Mouse (Mus musculus): ENCODE measurements around the gene Sec63.
A peak's percentile ranks its signal among the peaks of the same experiment; 100 is the strongest.

Gene Sec63

DNA sequence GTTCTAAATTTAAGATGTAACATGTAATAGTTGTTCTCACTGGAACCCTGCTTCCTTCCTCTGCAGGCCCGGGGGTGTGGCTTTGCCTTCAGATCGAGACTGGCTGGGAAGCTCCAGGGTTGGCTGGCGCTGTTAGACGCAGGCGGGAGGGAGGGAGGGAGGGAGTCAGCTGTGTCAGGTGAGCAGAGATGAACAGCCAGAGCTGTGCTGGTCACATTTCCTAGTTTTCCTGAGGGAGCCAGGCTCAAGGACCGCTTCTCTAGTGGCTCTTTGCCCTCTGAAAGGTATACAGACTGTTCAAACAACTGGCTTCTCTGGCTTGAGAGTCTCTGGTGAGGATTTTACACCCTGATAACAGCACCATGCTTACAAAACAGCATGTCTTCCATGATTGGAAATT is 69.1 kb downstream of the Sec63 start:
- no peak for DNase-seq

DNA sequence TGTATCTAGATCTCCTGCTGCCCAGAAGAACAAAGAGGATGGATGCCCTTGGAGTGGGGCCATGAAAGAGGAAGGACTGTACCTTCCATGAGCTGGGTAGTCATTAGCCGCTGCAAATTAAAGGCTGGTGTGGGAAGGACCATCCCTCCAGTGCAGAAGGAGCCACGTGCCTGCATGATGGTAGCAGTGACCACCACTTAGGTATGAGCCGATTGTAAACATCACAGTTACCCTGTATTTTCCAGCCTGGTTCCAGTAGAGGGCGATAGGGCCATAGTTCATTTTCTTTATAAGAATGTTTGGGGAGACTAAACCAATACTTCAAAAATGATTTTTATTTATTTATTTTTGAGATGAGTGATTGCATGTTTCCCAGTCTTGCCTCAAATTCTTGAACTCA is 71.4 kb downstream of the Sec63 start:
- no peak for DNase-seq

GRCm38 (mm10) chr10:42833871-42834727 is 72.8 kb downstream of the Sec63 start:
- no peak for DNase-seq

- no peak for DNase-seq
These were observed 76.8 kb downstream of the Sec63 start for GRCm38 (mm10) chr10:42838106-42838505.

- DNase-seq: no peak
These were observed 77.4 kb downstream of the Sec63 start for GRCm38 (mm10) chr10:42838736-42839135.

GRCm38 (mm10) chr10:42840036-42840435 is 78.7 kb downstream of the Sec63 start:
- DNase-seq: no peak

- peak in 1 of 2 experiments; percentile 23 for DNase-seq
These were observed 80.4 kb downstream of the Sec63 start for GRCm38 (mm10) chr10:42841531-42842195.

DNA sequence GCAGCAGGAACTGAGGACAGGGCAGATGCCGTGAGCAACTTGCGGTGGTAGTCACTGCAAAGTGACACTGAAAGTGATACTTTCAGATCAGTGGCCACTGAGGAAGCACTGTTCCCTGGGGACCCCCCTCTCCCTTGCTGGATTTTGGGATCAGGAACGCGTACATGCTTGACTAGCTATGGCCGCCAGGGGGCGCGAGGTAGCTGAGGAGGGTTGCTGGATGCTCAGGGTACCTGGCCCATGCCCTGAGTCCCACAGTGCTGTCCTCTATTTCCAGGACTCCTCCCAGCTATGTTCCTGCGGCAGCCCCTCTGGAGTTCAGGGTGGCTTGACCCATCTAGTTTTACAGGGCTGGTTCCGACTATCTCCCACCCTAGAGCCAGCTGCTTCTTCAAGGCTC is 81.1 kb downstream of the Sec63 start:
- peak; percentile 27 to 60 for DNase-seq

DNA sequence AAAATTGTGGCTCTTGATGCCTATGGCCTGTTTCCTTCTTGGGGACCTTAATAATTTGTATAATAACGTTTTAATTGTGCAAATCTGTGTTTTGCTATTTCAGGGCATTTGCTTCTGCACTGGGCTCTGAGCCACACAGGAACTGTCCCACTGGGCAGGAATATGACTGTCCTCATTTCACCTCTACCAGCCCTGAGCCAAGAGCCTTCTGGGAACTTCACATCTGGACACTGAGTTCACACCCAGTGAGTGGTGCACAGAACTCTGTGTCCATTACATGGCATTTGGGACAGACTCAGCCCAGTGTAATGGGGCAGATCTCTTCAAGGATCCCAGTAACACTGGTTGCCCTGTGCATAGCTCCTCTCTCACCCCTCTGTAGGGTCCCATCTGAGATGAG is 82.1 kb downstream of the Sec63 start:
- no peak for DNase-seq

DNA sequence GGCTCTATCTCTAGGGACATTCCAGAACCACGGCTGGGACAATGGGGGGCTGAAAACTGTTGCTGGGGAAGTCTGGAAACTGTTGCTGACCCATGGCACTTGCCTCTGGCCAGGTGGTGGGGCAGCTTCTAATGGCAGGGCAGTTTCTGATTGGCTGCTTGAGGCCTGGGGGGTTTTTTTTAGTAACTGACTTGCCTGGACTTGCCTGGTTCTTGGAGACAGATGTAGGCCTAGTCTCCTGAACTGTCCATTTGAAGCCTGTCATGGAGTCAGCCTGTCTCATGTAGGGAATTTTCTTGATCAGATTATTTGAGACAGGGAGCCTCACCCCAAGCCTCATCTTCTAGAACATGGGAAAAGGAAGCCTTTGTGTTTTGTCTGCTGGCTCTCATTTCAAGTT is 84.2 kb downstream of the Sec63 start:
- no peak for DNase-seq

DNA sequence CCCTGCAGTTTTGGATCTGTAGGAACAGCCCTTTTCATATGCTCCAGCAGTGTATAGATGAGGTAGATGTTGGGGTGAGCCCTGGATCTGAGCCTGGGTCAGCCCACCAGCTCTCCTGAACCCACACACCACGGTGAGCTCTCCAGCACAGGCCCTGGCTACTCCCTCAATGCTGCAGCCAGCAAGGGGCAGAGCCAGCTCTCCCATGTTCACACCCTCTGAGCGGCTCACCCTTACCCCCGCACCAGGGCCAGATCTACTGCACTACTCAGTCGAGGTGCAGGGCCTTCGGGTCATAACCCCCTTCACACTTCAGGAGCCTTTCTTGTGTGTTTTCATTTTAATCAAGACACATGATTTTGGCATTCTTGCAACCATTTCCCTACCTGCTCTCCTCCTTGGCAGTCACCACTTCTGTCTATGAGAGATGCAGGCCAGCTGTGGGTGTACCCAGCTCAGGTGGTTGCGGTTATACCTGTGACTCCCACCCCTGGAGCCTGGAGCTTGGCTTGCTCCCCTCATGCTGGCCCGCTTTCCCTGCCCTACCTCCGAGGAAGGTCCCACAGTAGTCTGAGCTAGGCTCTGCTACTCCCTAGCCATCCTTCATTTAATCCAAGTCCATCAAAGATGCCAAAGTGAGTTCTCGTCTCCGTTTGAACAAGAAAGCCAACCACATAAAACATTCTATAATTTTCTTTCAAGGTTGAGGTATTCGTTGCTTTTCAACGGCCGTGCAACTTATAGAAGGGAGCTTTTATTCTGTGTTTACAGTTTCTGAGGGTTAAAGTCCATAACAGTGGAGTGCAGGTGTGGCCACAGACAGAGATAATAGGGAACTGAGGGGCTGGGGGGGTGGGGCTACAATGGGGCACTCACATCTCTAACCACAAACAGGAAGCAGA is 87.1 kb downstream of the Sec63 start:
- no peak for DNase-seq

DNA sequence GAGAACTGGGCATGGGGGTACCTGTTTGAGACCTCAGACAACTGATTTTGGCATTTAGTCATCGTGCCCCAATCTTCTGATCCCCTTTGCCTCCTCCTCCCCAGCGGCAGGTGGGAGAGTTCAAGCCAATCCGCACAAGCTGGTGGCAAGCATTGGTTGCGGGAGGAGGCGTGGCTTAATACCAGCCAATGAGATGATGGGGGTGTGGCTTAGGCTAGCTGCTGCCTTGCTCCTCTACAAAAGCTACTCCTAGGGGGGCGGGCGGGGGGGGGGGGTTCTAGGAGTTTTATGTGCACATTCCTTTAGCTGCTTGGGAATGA is 87.7 kb downstream of the Sec63 start:
- no peak for DNase-seq

- no peak for DNase-seq
These were observed 93.5 kb downstream of the Sec63 start for GRCm38 (mm10) chr10:42854838-42855237.

GRCm38 (mm10) chr10:42855250-42855649 is 94.0 kb downstream of the Sec63 start:
- DNase-seq: peak; percentile 11 to 22

DNA sequence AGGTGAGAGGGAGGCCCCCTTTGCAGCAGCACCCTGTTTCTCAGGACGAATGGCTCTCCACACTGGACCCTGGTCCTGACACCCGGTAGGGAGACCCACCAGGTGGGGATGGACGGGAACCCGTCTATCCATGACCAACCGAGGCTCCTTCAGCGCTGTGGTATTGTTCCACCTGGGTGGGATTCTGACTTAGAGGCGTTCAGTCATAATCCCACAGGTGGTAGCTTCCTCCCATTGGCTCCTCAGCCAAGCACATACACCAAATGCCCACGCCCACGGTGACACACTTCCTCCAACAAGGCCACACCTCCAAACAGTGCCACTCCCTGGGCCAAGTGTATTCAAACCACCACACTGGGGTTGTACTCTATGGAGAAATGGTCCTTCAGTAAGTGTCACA is 95.3 kb downstream of the Sec63 start:
- DNase-seq: no peak

GRCm38 (mm10) chr10:42857021-42857420 is 95.7 kb downstream of the Sec63 start:
- DNase-seq: no peak

DNA sequence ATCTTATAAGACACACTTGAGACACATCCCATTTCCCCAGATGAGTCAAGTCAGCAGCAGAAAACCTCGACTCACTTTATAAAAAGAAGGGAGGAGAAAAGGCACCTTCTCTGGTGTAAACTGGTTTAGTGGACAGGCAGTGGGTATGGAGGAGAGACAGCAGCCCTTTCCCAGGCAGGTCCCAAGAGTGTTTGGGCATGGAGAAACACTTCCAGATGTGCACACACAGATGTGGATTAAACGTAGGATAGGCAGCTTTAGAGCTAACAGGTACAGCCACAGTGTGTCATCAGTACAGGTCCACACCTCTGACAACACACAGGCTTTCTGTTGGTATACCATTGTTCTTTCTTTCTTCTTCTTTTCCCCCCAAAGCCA is 98.5 kb downstream of the Sec63 start:
- no peak for DNase-seq

DNA sequence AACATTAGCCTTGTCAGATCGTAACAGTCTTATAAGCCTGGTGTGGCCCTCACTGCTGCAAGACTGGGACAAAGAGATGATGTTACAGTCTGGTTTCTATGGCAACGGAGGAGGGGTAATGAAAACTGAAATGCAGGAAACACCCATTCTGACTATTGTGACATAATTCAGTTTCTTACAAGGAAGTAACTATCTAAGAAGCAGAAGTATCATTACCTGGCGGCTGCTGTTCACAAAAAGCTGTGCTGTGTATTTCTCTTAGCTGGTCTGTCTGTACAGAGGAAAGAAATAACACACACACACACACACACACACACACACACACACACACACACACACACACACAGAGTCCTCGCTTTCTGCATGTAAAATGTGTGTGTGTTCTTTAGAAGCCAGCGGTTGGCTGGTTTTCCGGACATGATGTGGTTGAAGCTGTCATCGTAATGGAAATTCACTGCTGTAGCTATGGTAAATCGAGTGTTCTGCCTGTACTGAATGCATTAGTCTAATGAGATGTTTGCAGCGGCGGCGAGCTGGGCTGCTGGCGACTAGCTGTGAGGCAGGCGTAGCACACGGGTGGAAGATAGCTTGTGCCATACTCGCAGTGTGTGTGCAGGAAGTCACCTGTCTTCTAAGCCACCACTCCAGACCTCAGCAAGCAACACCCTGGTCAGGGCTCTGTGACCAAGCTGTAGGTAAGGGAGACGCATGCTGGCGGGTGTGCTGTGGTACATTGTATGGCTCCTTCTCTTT is 99.0 kb downstream of the Sec63 start, which contains the start of gene Scml4:
Gene Scml4 (plus strand): TSS at position 212 of the 753 bp plus-strand sequence.
- DNase-seq: peak in 1 of 2 experiments; percentile 19

DNA sequence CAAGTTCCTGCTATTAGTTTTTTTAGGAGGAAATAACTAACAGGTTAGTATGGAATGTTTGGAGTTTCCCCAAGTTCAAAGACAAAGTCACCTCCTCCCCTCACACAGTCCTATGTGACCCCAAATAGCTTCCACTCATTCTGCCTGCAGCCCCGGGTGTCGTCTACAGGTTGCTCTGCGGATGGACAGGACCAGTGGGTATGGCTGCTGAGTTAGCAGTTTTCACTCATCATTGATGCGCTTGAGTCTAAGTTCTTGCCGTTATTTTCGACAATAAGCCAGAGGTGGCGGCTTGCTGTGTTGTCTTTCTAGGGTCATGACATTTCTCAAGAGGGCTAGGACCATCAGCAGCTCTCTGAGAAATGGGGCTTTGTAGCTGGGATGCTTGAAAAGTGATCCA is 100.2 kb downstream of the Sec63 start:
- no peak for DNase-seq

- DNase-seq: peak; percentile 59 to 70
These were observed 100.9 kb downstream of the Sec63 start for GRCm38 (mm10) chr10:42862102-42862740.

DNA sequence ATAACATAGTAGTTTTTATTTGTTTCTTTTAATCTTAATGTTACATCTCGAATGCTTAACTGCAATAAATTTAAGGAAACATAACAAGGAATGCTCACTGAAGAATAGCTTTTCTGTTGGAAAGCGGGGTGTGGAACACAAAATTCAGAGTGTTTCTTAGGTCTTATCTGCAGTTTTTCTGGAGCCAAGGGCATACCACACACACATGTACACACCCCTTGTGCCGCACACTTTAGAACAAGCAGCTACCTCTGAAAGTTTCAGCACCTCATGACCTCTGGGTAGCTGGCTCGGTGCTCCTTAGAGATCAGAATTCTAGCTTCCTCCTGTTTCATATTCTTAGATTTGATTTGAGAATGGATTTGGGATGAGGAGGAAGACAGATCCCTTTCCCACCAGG is 101.5 kb downstream of the Sec63 start:
- DNase-seq: no peak
